Mouse (Mus musculus) MEL (cell line): ENCODE results near the gene Galnt15. TPM values are rescaled to one million over a fixed set of nuclear protein-coding genes. Genes with fewer than 3 reads are reported as not detected.
A peak's percentile ranks its signal among the peaks of the same experiment; 100 is the strongest.

ENCODE experiments used
- DNase-seq: peaks from one replicate; pipeline ENCODE4 v3.0.0; 2011; ENCODE audit warnings: low read depth, low spot score
- H3K27ac ChIP-seq: 2 replicates; pipeline ENCODE4 v1.5.1; 2012; ENCODE audit warnings: low read depth, mild to moderate bottlenecking, control low read depth, low read length, moderate library complexity; ENCODE audit not compliant: control insufficient read depth
- H3K27me3 ChIP-seq, 2 experiments: fragments of 150-350 bp in 1 of 2; sonication (generic) in 1 of 2; 2 replicates each; pipeline ENCODE4 v1.6.1; 2012; ENCODE audit warnings: low read length in 2 of 2, mild to moderate bottlenecking in 2 of 2, improper control_type of control experiment in 1 of 2, moderate library complexity in 1 of 2; ENCODE audit not compliant: insufficient read depth in 2 of 2, control insufficient read depth in 1 of 2
- H3K36me3 ChIP-seq, 2 experiments: 2 replicates each; pipeline ENCODE4 v1.6.1; 2012 to 2014; ENCODE audit warnings: low read length in 2 of 2, improper control_type of control experiment in 1 of 2, inconsistent platforms in 1 of 2, mild to moderate bottlenecking in 1 of 2; ENCODE audit not compliant: insufficient read depth in 2 of 2, control insufficient read depth in 1 of 2
- H3K4me1 ChIP-seq, 2 experiments: fragments of 150-350 bp in 1 of 2; sonication (generic) in 1 of 2; 2 replicates each; pipeline ENCODE4 v1.6.1; 2012; ENCODE audit warnings: low read length in 2 of 2, improper control_type of control experiment in 1 of 2, mild to moderate bottlenecking in 1 of 2; ENCODE audit not compliant: insufficient read depth in 2 of 2, control insufficient read depth in 1 of 2
- H3K4me3 ChIP-seq, 2 experiments: fragments of 150-350 bp in 1 of 2; sonication (generic) in 1 of 2; 2 replicates each; pipeline ENCODE4 v1.5.1; 2012; ENCODE audit warnings: low read depth in 2 of 2, low read length in 2 of 2, mild to moderate bottlenecking in 2 of 2, moderate library complexity in 2 of 2, control low read depth in 1 of 2, improper control_type of control experiment in 1 of 2; ENCODE audit not compliant: control insufficient read depth in 1 of 2, insufficient read depth in 1 of 2
- H3K79me2 ChIP-seq: 2 replicates; pipeline ENCODE4 v1.6.1; 2012; ENCODE audit warnings: mild to moderate bottlenecking, low read length, moderate library complexity; ENCODE audit not compliant: control insufficient read depth, poor library complexity, insufficient read depth
- H3K9ac ChIP-seq: 2 replicates; pipeline ENCODE4 v1.6.1; 2012; ENCODE audit warnings: low read depth, mild to moderate bottlenecking, control low read depth, low read length, moderate library complexity; ENCODE audit not compliant: control insufficient read depth, poor library complexity, severe bottlenecking
- H3K9me3 ChIP-seq: fragments of 150-350 bp; sonication (generic); replicated peaks from 2 replicates; pipeline ENCODE4 v1.6.1; 2012; ENCODE audit warnings: mild to moderate bottlenecking, low read length, improper control_type of control experiment, moderate library complexity; ENCODE audit not compliant: insufficient read depth
- CHD1 ChIP-seq: IDR thresholded peaks from 2 replicates; pipeline ENCODE4 v1.6.1; 2012; ENCODE audit warnings: low read depth, mild to moderate bottlenecking, inconsistent platforms, low read length, improper control_type of control experiment
- GATA1 ChIP-seq: IDR thresholded peaks from 2 replicates; pipeline ENCODE4 v1.6.1; 2011; ENCODE audit warnings: low read depth, low read length, improper control_type of control experiment
- HCFC1 ChIP-seq: IDR thresholded peaks from 2 replicates; pipeline ENCODE4 v1.6.1; 2012; ENCODE audit warnings: low read depth, mild to moderate bottlenecking, inconsistent platforms, low read length, improper control_type of control experiment, moderate library complexity
- KAT2A ChIP-seq: conservative IDR thresholded peaks from 2 replicates; pipeline ENCODE4 v1.6.1; 2012; ENCODE audit warnings: low read depth, low read length, improper control_type of control experiment, inconsistent platforms
- MAX ChIP-seq: IDR thresholded peaks from 2 replicates; pipeline ENCODE4 v1.6.1; 2011; ENCODE audit warnings: low read length, improper control_type of control experiment
- MEF2A ChIP-seq: IDR thresholded peaks from 2 replicates; pipeline ENCODE4 v1.6.1; 2014; ENCODE audit warnings: low read depth, mild to moderate bottlenecking, inconsistent platforms, low read length, improper control_type of control experiment; ENCODE audit not compliant: poor library complexity, insufficient replicate concordance, severe bottlenecking; ENCODE audit errors: extremely low read depth
- MXI1 ChIP-seq: IDR thresholded peaks from 2 replicates; pipeline ENCODE4 v1.6.1; 2011; ENCODE audit warnings: mild to moderate bottlenecking, low read depth, low read length, improper control_type of control experiment
- MYC ChIP-seq: IDR thresholded peaks from 2 replicates; pipeline ENCODE4 v1.6.1; 2011; ENCODE audit warnings: low read depth, mild to moderate bottlenecking, low read length, improper control_type of control experiment, moderate library complexity
- POLR2AphosphoS2 ChIP-seq: IDR thresholded peaks from 2 replicates; pipeline ENCODE4 v1.6.1; 2011; ENCODE audit warnings: low read length, improper control_type of control experiment
- POLR2AphosphoS5 ChIP-seq: IDR thresholded peaks from 2 replicates; pipeline ENCODE4 v1.6.1; 2012; ENCODE audit warnings: low read depth, borderline replicate concordance, mild to moderate bottlenecking, inconsistent platforms, low read length, moderate library complexity, mixed read lengths
- TAL1 ChIP-seq: IDR thresholded peaks from 2 replicates; pipeline ENCODE4 v1.6.1; 2012; ENCODE audit warnings: mild to moderate bottlenecking, inconsistent platforms, low read length, moderate library complexity, mixed read lengths
- TCF12 ChIP-seq: IDR thresholded peaks from 2 replicates; pipeline ENCODE4 v1.6.1; 2014; ENCODE audit warnings: low read depth, mild to moderate bottlenecking, inconsistent platforms, low read length, improper control_type of control experiment, moderate library complexity
- UBTF ChIP-seq: IDR thresholded peaks from 2 replicates; pipeline ENCODE4 v1.6.1; 2012; ENCODE audit warnings: low read depth, mild to moderate bottlenecking, inconsistent platforms, low read length, improper control_type of control experiment, moderate library complexity, borderline replicate concordance; ENCODE audit not compliant: insufficient read depth
- USF1 ChIP-seq: IDR thresholded peaks from 2 replicates; pipeline ENCODE4 v1.6.1; 2014; ENCODE audit warnings: low read depth, mild to moderate bottlenecking, inconsistent platforms, low read length, improper control_type of control experiment, moderate library complexity
- USF2 ChIP-seq, 2 experiments: IDR thresholded peaks; 2 replicates each; pipeline ENCODE4 v1.6.1; 2011 to 2012; ENCODE audit warnings: improper control_type of control experiment in 2 of 2, low read length in 2 of 2, borderline replicate concordance in 1 of 2, inconsistent platforms in 1 of 2, low read depth in 1 of 2, mild to moderate bottlenecking in 1 of 2; ENCODE audit not compliant: insufficient read depth in 1 of 2
- ZMIZ1 ChIP-seq: IDR thresholded peaks from 2 replicates; pipeline ENCODE4 v1.6.1; 2012; ENCODE audit warnings: low read depth, mild to moderate bottlenecking, inconsistent platforms, low read length, improper control_type of control experiment, moderate library complexity
- ZNF384 ChIP-seq: IDR thresholded peaks from 2 replicates; pipeline ENCODE4 v1.6.1; 2012; ENCODE audit warnings: low read depth, mild to moderate bottlenecking, inconsistent platforms, low read length, improper control_type of control experiment
- polyA plus RNA-seq, 2 experiments: library from polyadenylated mRNA; stranded (reverse) in 1 of 2; unstranded in 1 of 2; fragments of >175 nt in 1 of 2; fragments of >200 nt in 1 of 2; gene quantifications; 2 replicates each; pipeline versions ENCODE4 v1.2.1 to v1.2.4; 2012; ENCODE audit warnings: low replicate concordance in 2 of 2, low read depth in 1 of 2; ENCODE audit not compliant: insufficient read length in 2 of 2, insufficient read depth in 1 of 2, missing spikeins in 1 of 2
- total RNA-seq: library from RNA; depleted of rRNA; stranded (reverse); fragments of 300-350 nt; gene quantifications from 2 replicates; pipeline ENCODE4 v1.2.3, GENCODE M21; 2012

Gene Galnt15
- total and polyA plus RNA-seq, 3 experiments: 0.04 to 0.15 TPM; not detected in 1

DNA sequence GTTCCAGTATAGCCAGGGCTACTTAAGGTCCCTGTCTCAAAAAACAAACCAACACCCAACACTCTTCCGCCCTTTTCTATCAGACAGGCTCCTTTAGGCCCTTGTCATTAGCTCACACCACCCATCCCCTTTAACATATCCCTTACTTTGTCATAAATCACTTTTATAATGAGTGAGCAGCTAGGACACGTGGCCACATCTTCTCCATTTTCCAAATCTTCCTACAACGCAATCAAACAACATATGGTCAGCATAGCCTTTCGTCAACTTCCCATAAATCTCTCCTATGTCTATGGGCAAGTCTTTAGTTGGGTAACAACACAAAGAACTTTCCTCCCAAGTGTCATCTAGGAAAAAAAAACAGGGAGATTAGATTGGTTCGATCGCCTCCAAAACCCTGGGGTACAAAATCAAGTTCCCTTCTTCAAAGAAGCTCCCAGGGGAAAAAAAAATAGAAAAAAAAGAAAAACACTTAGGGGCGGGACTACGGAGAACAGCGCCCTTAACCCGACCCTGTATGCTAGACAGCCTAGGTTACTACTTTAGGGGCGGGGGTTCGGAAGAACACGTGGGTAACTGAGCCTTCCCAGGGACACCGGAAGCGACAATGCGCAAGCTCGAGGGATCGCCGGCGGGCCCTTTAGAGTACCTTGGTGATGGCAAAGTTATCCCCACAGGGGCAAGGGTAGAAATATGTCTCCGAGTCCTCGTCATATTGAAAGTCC lies 56.1 kb downstream of the Galnt15 start, which contains the start of gene Oxnad1:
TSS of gene Oxnad1 (plus strand) at position 614 of the 725 bp plus-strand sequence.
- H3K79me2 ChIP-seq: peaks cover 37% of the 10 kb centered on the region
- TF ChIP-seq CHD1: 0 out of 2 replicates have a peak, but pooled peaks have one; percentile 53
- no peak for TF ChIP-seq TAL1
- TF ChIP-seq POLR2AphosphoS2: no peak
- TF ChIP-seq TCF12: peak; percentile 9; the same call in 1 of the 2 replicates
- TF ChIP-seq KAT2A: no peak
- TF ChIP-seq MAX: peak; percentile 93
- peak; percentile 95 for TF ChIP-seq ZNF384
- no peak for TF ChIP-seq HCFC1
- TF ChIP-seq MEF2A: 0 out of 2 replicates have a peak, but pooled peaks have one; percentile 39
- TF ChIP-seq GATA1: no peak
- no peak for TF ChIP-seq POLR2AphosphoS5
- TF ChIP-seq UBTF: no peak
- TF ChIP-seq USF1: peak; percentile 91
- peak in 1 of 2 experiments; percentile 52; a peak in 1 of 4 replicates for TF ChIP-seq USF2 (IDR thresholded peaks at IDR 0.05; ENCODE audit: borderline replicate concordance in 1 of 2, insufficient read depth in 1 of 2, low read depth in 1 of 2, low read length in 2 of 2)
- TF ChIP-seq MYC: peak; percentile 92
- TF ChIP-seq MXI1: peak; percentile 98
- TF ChIP-seq ZMIZ1: 0 out of 2 replicates have a peak, but pooled peaks have one; percentile 23

More for the DNA sequence above, 56.1 kb downstream of the Galnt15 start, which contains the start of gene Oxnad1:
- Histone ChIP-seq H3K4me1 (peaks cover 0 to 9% of the 10 kb centered on the region in 2 experiments; a peak in 2 of 4 replicates), H3K36me3 (peaks cover 0 to 20% of the 10 kb centered on the region in 2 experiments; a peak in 2 of 4 replicates), H3K27ac (peak within 1 kb of the TSS; percentile 96), H3K27me3 (no peaks in the 10 kb centered on the region), H3K9ac (peak within 1 kb of the TSS; percentile 89), H3K4me3 (peak within 1 kb of the TSS; percentile 80 to 87), H3K9me3 (no peaks in the 10 kb centered on the region)
- DNase-seq: peak; percentile 98
